In genomic region chr11:88856383-88856782, GRCm38 (mm10) we compare ENCODE assay signal across 14 mouse cellular contexts. TPM values are rescaled to one million over a fixed set of nuclear protein-coding genes. Genes with fewer than 3 reads are reported as not detected.
A peak's percentile ranks its signal among the peaks of the same experiment; 100 is the strongest.
DNase-seq lines count a peak whose midpoint lies in the region; ATAC-seq lines count a peak whose summit lies in the region.
"Had no signal": no experiment of that assay in that cellular context is flagged by ENCODE, and none has a peak within 500 bp of the region (broad histone marks: within the 10 kb centered on the region; RNA-seq: fewer than 3 reads in every experiment).

No protein-coding gene starts in this region.

- no peak overlapping the region for H3K4me3 ChIP-seq in hindbrain, embryonic 10.5 days
- no peak overlapping the region for H3K4me3 ChIP-seq in hindbrain, embryonic 11.5 days (ENCODE audit: low read depth, low read length)
- no peak overlapping the region for H3K4me3 ChIP-seq in limb, embryonic 10.5 days
- no peak overlapping the region for H3K4me3 ChIP-seq in neural tube, embryonic 15.5 days (replicated peaks)

- no peak overlapping the region for H3K9ac ChIP-seq in hindbrain, embryonic 11.5 days (ENCODE audit: low read depth, low read length)
- H3K9ac ChIP-seq in neural tube, embryonic 15.5 days (replicated peaks) = no peak overlapping the region
- H3K9ac ChIP-seq: liver, postnatal 0 days had no signal

- DNase-seq in hindbrain, embryonic 10.5 days (ENCODE audit: low spot score) = no peak
- no peak for DNase-seq in hindbrain, embryonic 11.5 days (ENCODE audit: low spot score)
- peak; percentile 52 for DNase-seq in adipocyte (ENCODE audit: low spot score)
- DNase-seq in embryo, embryonic 11 days = peak; percentile 46
- peak; percentile 40 for DNase-seq in limb, embryonic 10.5 days (ENCODE audit: low spot score)
- no peak for DNase-seq in left cerebral cortex, adult 18-20 months (ENCODE audit: low spot score in 2 of 2)
- DNase-seq: adrenal gland, adult 2 months; gastrocnemius, postnatal 25 days; kidney, adult 2 months; liver, postnatal 0 days; thymus, postnatal 14 days had no signal

- H3K4me2 ChIP-seq in hindbrain, embryonic 11.5 days (replicated peaks; ENCODE audit: low read depth, low read length) = no peak overlapping the region
- H3K4me2 ChIP-seq in neural tube, embryonic 15.5 days = no peak overlapping the region

- H3K9me3 ChIP-seq in hindbrain, embryonic 10.5 days = no peaks in the 10 kb centered on the region
- no peaks in the 10 kb centered on the region for H3K9me3 ChIP-seq in hindbrain, embryonic 11.5 days (ENCODE audit: control insufficient read depth, low read length)
- no peaks in the 10 kb centered on the region for H3K9me3 ChIP-seq in limb, embryonic 10.5 days (replicated peaks)
- H3K9me3 ChIP-seq in neural tube, embryonic 15.5 days (replicated peaks) = no peaks in the 10 kb centered on the region
- H3K9me3 ChIP-seq: G1E had no signal

- 81% methylated on average over 2 of the region's 2 CpGs for WGBS in hindbrain, embryonic 10.5 days
- WGBS in hindbrain, embryonic 11.5 days = 85% methylated on average over 2 of the region's 2 CpGs
- WGBS in limb, embryonic 10.5 days = 55% methylated on average over 2 of the region's 2 CpGs
- 89% methylated on average over 2 of the region's 2 CpGs for WGBS in neural tube, embryonic 15.5 days

- H3K36me3 ChIP-seq in hindbrain, embryonic 10.5 days = 0 out of 2 replicates have a peak, but pooled peaks cover 4% of the 10 kb centered on the region
- no peaks in the 10 kb centered on the region for H3K36me3 ChIP-seq in hindbrain, embryonic 11.5 days (ENCODE audit: control insufficient read depth, insufficient read depth, low read length)
- no peaks in the 10 kb centered on the region for H3K36me3 ChIP-seq in limb, embryonic 10.5 days
- H3K36me3 ChIP-seq in neural tube, embryonic 15.5 days = no peaks in the 10 kb centered on the region

- ATAC-seq in hindbrain, embryonic 11.5 days (ENCODE audit: low FRiP score) = no peak
- no peak for ATAC-seq in megakaryocyte, adult 5-6 weeks (ENCODE audit: poor library complexity, severe bottlenecking)
- no peak for ATAC-seq in neural tube, embryonic 15.5 days (ENCODE audit: low FRiP score)
- ATAC-seq: liver, postnatal 0 days had no signal

- H3K27ac ChIP-seq in hindbrain, embryonic 10.5 days = 0 out of 2 replicates have a peak overlapping the region, but pooled peaks have one; percentile 2
- no peak overlapping the region for H3K27ac ChIP-seq in hindbrain, embryonic 11.5 days (ENCODE audit: low read depth, low read length)
- peak overlapping the region; percentile 80 for H3K27ac ChIP-seq in limb, embryonic 10.5 days
- no peak overlapping the region for H3K27ac ChIP-seq in neural tube, embryonic 15.5 days (replicated peaks)

- no peaks in the 10 kb centered on the region for H3K27me3 ChIP-seq in hindbrain, embryonic 10.5 days (ENCODE audit: insufficient read depth, poor library complexity, severe bottlenecking)
- no peaks in the 10 kb centered on the region for H3K27me3 ChIP-seq in hindbrain, embryonic 11.5 days (ENCODE audit: control insufficient read depth, insufficient read depth, low read length)
- H3K27me3 ChIP-seq in limb, embryonic 10.5 days (ENCODE audit: low read depth, poor library complexity, severe bottlenecking) = no peaks in the 10 kb centered on the region
- no peaks in the 10 kb centered on the region for H3K27me3 ChIP-seq in neural tube, embryonic 15.5 days (replicated peaks)

- H3K4me1 ChIP-seq in hindbrain, embryonic 10.5 days (replicated peaks) = peaks cover 31% of the 10 kb centered on the region
- no peaks in the 10 kb centered on the region for H3K4me1 ChIP-seq in hindbrain, embryonic 11.5 days (replicated peaks; ENCODE audit: control insufficient read depth, insufficient read depth, low read length)
- peaks cover 32% of the 10 kb centered on the region for H3K4me1 ChIP-seq in limb, embryonic 10.5 days
- peaks cover 13% of the 10 kb centered on the region for H3K4me1 ChIP-seq in neural tube, embryonic 15.5 days

RNA-seq across cellular contexts. Expression of gene Akap1, which starts 8.0 kb away (rescaled TPM):
- polyA plus RNA-seq in hindbrain, embryonic 10.5 days (2016; fragmentation: Nextera tagmentation; extraction: Ambion mirVana) = 17.7 and 19.6 TPM in 2 replicates
- 14.0 and 14.2 TPM in 2 replicates for polyA plus RNA-seq in hindbrain, embryonic 11.5 days (2014; fragmentation: Nextera tagmentation; extraction: Ambion mirVana)
- polyA plus RNA-seq in limb, embryonic 10.5 days (2016; fragmentation: Nextera tagmentation; extraction: Ambion mirVana) = 16.8 and 17.4 TPM in 2 replicates
- 1.8 and 2.1 TPM in 2 replicates for total RNA-seq in megakaryocyte, adult 5-6 weeks (2015)
- 2.3 and 6.6 TPM in 2 replicates for total RNA-seq in megakaryocyte, adult 5-6 weeks (2017)
- 10 to 100 TPM; 39.4 to 39.8 TPM for total RNA-seq in left cerebral cortex, adult 18-20 months (2021)
- polyA plus RNA-seq in neural tube, embryonic 15.5 days (2015; fragmentation: Nextera tagmentation; extraction: Ambion mirVana) = 26.0 and 27.6 TPM in 2 replicates

Comparison
In these comparisons a context has a peak if more than half of its experiments do, and no peak if none do; other contexts are left out.
1. H3K27ac ChIP-seq: peak in hindbrain, embryonic 10.5 days (single experiment) and limb, embryonic 10.5 days (single experiment); none in hindbrain, embryonic 11.5 days (single experiment) and neural tube, embryonic 15.5 days (single experiment).
2. DNase-seq: peak in adipocyte (single experiment), embryo, embryonic 11 days (single experiment) and limb, embryonic 10.5 days (single experiment); none in hindbrain, embryonic 10.5 days (single experiment), hindbrain, embryonic 11.5 days (single experiment) and left cerebral cortex, adult 18-20 months (0 of 2).